Mouse (Mus musculus): ENCODE data around the gene Tmem131.

Gene Tmem131

DNA sequence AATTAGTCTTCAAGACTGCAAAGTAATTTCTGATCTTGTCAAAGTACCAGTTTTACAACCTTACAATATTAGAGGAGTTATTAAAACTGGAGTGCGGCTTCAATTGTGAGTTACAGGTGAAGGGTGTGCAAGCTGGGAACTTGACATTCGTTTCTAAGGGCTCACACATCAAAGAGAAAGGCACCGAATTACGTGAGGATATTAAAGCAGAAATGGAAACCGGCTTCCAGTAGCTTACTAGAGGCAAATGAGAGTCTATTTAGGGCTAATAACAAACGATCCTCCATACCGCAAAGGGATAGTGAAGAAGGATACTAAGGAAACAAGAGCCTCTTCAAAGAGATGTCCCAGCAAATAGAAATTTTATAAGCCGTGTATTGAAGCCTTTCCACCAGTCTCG is 5.1 kb downstream of the Tmem131 start:
- no peak for DNase-seq

DNA sequence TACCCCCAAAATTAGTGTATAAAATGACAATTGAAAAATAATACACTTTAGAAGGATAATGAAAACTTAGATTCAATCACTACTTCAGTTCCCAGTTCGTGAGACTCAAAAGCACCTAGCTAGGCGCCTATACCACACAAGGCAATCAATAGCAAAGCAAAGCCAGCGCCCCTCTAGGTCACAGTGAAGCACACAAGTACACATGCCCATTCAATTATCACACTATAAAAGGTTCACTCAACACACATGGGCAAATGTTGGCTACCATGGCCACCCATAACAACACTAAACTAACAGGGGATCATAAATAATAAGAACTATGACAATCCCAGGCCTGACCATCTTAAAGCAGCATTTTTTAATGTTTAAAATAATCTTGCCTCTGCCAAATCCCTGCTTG is 5.8 kb downstream of the Tmem131 start:
- DNase-seq, result no peak

- no peak for DNase-seq
These were observed 6.5 kb downstream of the Tmem131 start for GRCm38 (mm10) chr1:36937015-36937414.

DNA sequence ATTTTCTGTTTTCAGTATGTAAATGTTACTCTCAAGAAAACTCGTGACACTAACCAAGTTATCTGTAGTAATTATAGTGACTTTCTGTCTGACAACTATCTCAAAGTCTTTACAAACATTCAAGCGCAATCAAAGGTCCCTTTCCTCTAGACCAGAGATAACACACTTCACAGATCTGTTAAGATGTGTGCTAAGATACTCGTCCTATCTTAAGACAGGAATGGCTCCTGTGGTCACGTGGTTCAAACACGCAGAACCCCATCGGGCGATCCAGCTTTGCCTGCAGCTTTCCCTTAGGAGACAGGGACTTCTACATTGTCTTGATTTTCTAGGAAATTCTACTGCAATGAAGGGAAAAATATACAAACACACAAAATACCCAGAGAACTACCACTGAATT is 6.9 kb downstream of the Tmem131 start:
- no peak for DNase-seq

DNA sequence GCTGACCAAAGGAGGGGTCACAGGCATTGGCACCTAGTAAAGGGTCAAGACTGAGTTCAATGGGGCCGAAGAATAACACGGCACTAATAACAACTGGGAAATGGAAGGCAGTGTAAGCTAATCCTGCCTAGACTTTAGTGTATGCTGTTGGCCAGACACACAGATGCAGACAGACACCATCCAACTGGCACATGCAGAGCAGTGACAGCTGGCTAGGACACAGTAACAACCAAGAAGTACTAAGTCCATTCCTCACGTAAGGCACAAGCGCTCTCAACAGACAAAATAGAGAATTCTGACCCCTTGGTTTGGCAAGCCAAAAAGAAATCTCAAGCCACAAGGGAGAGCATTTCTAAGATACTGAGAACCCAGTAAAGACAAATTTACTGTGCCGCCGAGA is 8.7 kb downstream of the Tmem131 start:
- DNase-seq, result no peak

DNA sequence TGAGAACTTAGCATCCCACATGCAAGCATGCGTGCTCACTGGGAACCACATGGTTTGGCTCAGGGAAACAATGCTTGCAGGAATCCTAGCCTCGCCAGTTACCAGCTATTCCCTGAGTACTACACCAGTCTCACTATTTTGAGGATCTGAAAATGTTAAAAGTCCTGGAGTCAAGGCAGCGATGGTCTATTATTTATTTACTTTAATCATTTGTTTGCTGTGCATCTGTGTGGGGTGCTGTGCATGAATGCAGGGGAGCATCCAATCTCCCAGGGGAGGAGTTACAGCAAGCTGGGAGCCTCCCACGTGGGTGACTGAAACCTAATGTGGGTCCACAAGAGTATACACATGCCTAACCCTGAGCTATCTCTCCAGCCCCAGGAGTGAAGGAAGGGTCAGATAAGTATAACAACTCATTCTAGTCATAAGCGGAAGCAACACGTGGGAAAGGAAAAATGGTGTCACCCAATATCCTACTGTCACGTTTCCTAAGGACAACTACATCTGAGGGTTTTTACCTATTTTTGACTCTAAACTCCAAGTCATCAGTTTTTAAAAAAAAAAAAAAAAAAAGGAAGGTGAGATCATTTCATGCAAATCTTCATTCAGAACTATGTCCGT is 9.4 kb downstream of the Tmem131 start:
- DNase-seq, result no peak

DNA sequence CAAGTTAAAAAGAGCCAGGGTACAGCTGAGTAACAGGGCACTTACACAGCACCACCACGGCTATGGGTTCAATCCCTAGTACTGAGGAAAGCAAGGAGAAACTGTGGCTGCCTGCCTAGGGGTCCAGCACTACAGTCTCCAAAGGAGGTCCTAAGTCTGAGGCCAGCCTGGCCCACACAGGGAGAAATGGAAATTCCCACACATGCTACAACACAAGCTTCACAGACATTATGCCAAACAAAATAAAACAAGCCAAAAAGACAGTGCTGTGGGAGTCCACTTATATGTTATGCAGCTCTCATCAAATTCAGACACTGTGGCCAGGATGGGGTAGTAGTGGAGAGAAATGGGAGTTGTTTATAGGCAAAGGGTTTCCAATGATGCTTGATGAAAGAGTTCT is 11.2 kb downstream of the Tmem131 start:
- DNase-seq, result no peak

GRCm38 (mm10) chr1:36930911-36931310 is 12.6 kb downstream of the Tmem131 start:
- no peak for DNase-seq

DNA sequence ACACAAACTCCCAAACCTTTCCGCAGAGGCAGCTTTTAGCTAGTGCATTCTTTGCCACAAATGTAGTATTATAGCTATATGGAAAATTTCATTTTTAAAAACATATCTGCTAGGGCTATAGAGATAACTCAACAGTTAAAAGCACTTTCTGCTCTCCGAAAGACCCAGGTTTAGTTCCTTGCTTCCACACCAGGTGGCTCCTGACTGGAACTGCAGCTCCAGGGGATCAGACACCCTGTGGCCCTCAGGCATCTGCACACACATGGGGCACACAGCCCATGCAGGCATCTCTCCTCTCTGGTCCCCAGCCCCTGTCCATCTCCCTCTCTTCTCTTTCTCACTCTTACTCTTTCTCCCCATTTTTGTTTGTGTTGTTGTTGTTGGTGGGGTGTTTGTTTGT is 13.5 kb downstream of the Tmem131 start:
- DNase-seq, result no peak

DNA sequence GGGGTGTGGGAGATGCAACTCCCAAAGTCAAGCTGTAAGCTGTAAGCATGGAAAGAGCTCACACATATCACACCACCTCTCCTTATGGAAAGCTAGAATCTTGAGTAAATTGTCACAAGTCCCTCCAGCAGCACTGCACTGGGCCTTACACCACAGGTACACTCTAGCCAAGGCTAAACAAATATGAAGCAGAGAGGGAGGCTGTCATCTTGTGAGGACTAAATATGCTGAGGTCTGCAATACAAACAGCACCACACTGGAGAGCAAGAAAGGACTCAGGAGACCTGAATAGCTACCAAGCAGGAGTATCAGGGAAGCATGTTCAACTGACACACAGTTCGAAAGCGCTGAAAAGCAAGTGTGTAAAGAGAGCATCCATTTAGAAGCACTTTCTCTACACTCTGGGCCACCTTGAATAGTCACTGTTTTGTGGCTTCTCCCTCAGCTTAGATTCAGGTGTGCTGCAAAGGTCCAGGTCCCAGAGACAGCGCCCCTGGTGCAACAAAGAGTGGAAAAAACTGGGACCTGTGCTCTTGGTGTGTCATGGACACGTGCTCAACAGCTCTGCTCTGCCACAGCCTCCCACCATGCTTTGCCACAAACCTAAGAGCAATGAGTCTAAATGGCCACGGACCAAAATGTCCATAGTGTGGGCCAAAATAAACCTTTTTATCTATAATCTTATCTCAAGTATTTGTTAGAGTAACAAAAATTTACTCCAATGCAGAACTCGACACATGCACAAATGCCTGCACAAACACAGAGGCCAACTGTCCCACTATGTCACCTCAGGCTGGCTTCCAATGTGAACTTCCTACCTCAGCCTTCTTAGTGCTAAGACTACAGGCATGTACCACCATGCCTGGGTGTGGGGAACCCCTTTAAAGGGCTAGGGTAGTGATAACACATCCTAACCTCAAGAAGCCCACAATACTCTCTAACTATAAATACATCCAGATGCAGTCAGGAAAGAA is 14.8 kb downstream of the Tmem131 start:
- no peak for DNase-seq

GRCm38 (mm10) chr1:36927569-36927968 is 15.9 kb downstream of the Tmem131 start:
- DNase-seq, result no peak

GRCm38 (mm10) chr1:36926738-36927137 is 16.7 kb downstream of the Tmem131 start:
- no peak for DNase-seq

DNA sequence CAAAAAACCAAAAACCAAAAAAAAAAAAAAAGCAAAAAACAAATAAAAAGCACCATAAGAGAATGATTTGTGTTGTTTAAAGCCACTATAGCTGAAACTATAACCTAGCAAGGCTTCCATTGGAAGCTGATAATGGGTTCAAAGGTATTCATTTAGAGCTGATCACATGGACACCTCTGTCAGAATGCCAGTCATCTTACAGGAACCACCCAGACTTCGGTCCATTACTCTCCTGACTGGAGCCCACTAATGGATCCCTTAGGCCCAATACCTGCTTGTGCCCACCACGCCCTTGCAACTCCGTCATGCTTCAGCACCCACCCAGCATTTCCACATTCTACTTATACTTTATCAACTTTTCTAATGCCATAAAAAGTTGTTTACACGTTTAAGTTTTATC is 17.2 kb downstream of the Tmem131 start:
- DNase-seq, result no peak

- DNase-seq, result no peak
These were observed 17.7 kb downstream of the Tmem131 start for GRCm38 (mm10) chr1:36925781-36926180.

DNA sequence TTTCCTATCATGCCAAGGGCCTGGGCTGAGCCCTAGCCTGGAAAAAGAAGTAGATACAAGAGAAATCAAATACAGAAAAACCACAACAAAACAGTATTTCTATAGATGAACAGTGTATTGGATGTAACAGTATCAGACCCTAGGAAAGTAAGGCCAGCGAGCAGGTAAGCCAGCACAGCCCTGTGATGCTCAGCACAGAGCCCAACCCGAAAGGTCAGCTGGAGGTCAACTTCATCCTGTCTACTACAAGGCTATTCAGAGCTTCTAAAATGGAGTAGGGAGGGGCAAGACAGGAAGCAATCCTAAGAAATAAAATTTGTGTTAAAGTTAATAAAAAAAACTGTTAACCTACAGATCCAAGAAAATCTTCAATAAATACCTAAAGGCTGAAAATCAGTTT is 18.6 kb downstream of the Tmem131 start:
- no peak for DNase-seq

DNA sequence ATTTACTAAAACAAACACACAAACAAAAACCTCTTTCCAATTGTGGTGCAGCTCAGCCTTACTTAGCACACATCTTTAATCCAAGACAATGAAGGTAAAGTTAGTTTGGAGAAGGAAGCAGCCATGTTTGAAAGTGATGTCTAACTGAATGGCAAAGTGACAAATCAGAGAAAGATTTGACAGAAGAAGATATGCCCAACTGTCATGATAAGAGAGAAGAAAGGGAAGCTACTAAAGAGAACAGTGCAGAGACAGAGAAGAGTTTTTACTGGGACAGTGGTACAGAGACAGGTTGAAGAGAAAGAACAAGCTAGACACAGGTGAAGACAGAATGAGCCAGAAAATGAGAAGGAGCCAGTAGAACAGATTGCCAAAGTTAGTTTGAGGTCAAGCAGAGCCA is 19.6 kb downstream of the Tmem131 start:
- DNase-seq, result no peak

DNA sequence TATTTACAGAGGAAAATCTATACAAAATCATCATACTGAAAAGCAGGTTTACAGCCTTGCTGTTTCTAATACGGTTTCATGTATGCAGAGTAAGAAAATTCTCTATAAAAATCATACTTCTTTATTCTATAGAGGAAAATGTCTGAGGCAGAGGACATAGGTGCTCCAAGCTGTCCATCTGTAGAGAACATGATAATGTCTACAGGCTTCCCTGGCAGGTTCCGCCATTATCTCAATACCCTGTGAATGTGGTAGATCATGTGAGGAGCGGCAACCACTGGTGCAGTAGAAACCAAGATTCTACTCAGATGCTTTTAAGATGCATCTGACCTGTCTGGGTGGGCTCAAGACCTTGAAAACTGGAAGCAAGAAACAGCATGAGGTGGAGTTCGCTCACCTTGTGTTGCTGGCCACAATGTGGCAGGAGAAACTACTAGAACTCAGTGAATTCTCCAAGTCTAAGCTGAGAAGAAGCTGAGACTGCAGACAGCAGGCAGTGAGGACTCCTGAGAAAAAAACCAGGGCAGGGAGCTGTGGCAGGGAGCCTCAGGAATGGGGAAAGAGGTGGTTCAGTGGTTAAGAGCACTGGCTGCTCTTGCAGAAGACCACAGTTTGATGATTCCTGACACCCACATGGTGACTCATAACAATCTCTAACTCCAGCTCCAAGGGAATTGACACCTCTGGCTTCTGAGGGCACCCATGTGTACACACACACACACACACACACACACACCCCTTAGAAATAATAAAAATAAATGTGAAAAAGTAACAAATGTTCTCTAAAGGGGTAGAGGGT is 20.6 kb downstream of the Tmem131 start:
- no peak for DNase-seq

GRCm38 (mm10) chr1:36921614-36922393 is 21.7 kb downstream of the Tmem131 start:
- no peak for DNase-seq

GRCm38 (mm10) chr1:36920726-36921125 is 22.7 kb downstream of the Tmem131 start:
- no peak for DNase-seq

DNA sequence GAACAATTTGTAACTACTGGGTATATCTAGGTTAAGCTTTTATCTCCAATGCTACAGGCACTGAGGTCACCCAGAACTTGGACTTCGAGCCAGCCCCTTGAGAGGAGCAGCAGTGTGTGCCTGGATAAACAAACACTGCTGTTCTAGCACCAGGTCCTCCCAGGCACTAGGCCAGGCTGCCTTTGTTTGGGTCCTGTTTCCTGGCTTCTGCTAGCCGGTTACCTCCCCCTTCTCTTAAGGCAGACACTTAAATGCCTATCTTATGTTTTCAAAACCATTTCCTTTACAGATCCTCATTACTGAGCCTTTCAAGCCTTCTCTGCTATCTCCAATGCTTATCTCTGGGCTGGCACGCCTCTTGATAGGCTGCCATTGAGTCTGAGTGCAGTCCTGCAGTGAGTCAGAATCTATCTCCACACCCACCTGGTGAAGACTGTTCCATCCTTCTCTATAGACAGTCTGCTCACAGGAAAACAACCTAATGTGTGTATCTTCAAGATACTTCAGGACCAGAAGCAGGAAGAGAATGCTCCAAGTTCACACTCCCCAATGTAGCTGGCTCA is 23.2 kb downstream of the Tmem131 start:
- peak; percentile 88 to 93 for DNase-seq

GRCm38 (mm10) chr1:36919728-36920127 is 23.7 kb downstream of the Tmem131 start:
- DNase-seq, result no peak

- DNase-seq, result no peak
These were observed 26.0 kb downstream of the Tmem131 start for GRCm38 (mm10) chr1:36917423-36917822.

All from lung, adult 18-20 months (tissue).